Mouse (Mus musculus): ENCODE data around the gene Dnah1. TPM values are rescaled to one million over a fixed set of nuclear protein-coding genes. Genes with fewer than 3 reads are reported as not detected.
A peak's percentile ranks its signal among the peaks of the same experiment; 100 is the strongest.

Gene Dnah1
- polyA plus RNA-seq, 1 experiment, result 0.01 TPM

DNA sequence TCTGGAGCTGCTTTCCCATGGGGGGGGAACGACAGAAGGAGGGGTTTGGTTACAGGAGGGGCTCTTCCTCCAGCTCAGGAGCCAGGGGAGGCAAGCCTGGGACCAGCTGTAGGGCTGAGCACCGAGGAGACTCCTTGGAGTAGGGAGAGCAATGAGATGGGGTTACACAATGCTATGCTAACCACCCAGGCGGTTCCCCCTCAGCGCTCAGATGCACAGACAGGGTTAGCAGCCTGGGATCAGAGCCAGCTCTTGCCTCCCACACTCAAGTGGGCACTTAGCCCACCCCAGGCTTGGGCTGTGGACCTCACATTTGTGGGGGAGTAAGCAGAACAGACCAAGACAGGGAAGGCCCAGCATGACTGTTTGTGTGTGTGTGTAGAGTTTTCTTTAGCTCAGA lies 96.7 kb downstream of the Dnah1 start:
- no peak overlapping the region for H3K4me3 ChIP-seq (ENCODE audit: insufficient read depth, poor library complexity, severe bottlenecking)
- TF ChIP-seq FOSL1 (IDR thresholded peaks at IDR 0.05; ENCODE audit: insufficient read depth, low read length, poor library complexity, severe bottlenecking), result no peak
- TF ChIP-seq USF1 (IDR thresholded peaks at IDR 0.05; ENCODE audit: low read depth), result no peak
- TF ChIP-seq CEBPB (IDR thresholded peaks at IDR 0.05; ENCODE audit: low read depth), result no peak
- no peak for TF ChIP-seq MAX (IDR thresholded peaks at IDR 0.05)
- no peak for TF ChIP-seq MYOG (IDR thresholded peaks at IDR 0.05; ENCODE audit: control insufficient read depth, extremely low read depth, insufficient read length)
- TF ChIP-seq MYOD1 (IDR thresholded peaks at IDR 0.05; ENCODE audit: control insufficient read depth, insufficient read length, low read depth), result no peak
- no peak for TF ChIP-seq CTCF (IDR thresholded peaks at IDR 0.05; ENCODE audit: control insufficient read depth, insufficient read depth, insufficient read length)

GRCm38 (mm10) chr14:31217666-31218065 lies 106.0 kb downstream of the Dnah1 start, which contains the start of gene Sema3g:
TSS of gene Sema3g (plus strand) at chr14:31217860.
- no peak within 1 kb of the TSS for H3K4me3 ChIP-seq (ENCODE audit: insufficient read depth, poor library complexity, severe bottlenecking)
- H3ac ChIP-seq (ENCODE audit: control insufficient read depth, insufficient read length, low read depth), result peak within 1 kb of the TSS; percentile 50
- H3K79me3 ChIP-seq (ENCODE audit: low read depth), result no peaks in the 10 kb centered on the region
- no peaks in the 10 kb centered on the region for H3K36me3 ChIP-seq (ENCODE audit: control insufficient read depth, insufficient read depth)
- no peaks in the 10 kb centered on the region for H3K79me2 ChIP-seq (ENCODE audit: control insufficient read depth, insufficient read depth)
- peaks cover 9% of the 10 kb centered on the region for H3K27me3 ChIP-seq (ENCODE audit: control insufficient read depth, insufficient read depth, insufficient read length)
- no peak for TF ChIP-seq USF1 (IDR thresholded peaks at IDR 0.05; ENCODE audit: low read depth)
- TF ChIP-seq MYOG (IDR thresholded peaks at IDR 0.05; ENCODE audit: control insufficient read depth, extremely low read depth, insufficient read length), result no peak
- peak; percentile 66 for TF ChIP-seq CTCF (IDR thresholded peaks at IDR 0.05; ENCODE audit: control insufficient read depth, insufficient read depth, insufficient read length)
- TF ChIP-seq MAX (IDR thresholded peaks at IDR 0.05), result no peak

More for the DNA sequence above, 96.7 kb downstream of the Dnah1 start:
- H3K36me3 ChIP-seq (ENCODE audit: control insufficient read depth, insufficient read depth), result no peaks in the 10 kb centered on the region
- H3K27me3 ChIP-seq (ENCODE audit: control insufficient read depth, insufficient read depth, insufficient read length), result peaks cover 38% of the 10 kb centered on the region
- H3ac ChIP-seq (ENCODE audit: control insufficient read depth, insufficient read length, low read depth), result no peak overlapping the region
- H3K79me2 ChIP-seq (ENCODE audit: control insufficient read depth, insufficient read depth), result no peaks in the 10 kb centered on the region
- H3K79me3 ChIP-seq (ENCODE audit: low read depth), result no peaks in the 10 kb centered on the region

DNA sequence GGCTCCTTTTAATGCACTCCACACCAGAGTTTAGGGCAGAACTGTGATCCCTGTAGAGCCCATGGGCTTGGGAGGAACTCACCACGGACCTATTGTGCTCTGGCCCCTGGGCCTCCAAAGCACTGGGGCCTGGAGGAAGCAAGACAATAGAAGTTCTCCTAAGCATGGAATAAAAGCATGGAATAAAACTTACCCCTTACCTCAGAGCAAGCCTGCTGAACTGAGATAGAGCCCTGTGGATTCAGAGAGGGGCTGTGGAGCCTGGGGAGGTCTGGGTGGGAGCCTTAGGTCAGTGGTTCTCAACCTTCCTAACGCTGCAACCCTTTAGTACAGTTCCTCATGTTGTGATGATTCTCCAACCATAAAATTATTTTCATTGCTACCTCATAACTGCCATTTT lies 106.8 kb downstream of the Dnah1 start, which contains the start of gene Nisch:
Nisch (minus strand) TSS at position 101 of the 400 bp plus-strand sequence.
- TF ChIP-seq CTCF (IDR thresholded peaks at IDR 0.05; ENCODE audit: control insufficient read depth, insufficient read depth, insufficient read length), result no peak
- TF ChIP-seq MYOG (IDR thresholded peaks at IDR 0.05; ENCODE audit: control insufficient read depth, extremely low read depth, insufficient read length), result no peak
- TF ChIP-seq USF1 (IDR thresholded peaks at IDR 0.05; ENCODE audit: low read depth), result no peak
- no peak for TF ChIP-seq MAX (IDR thresholded peaks at IDR 0.05)
- TF ChIP-seq CEBPB (IDR thresholded peaks at IDR 0.05; ENCODE audit: low read depth), result no peak
- no peak for TF ChIP-seq FOSL1 (IDR thresholded peaks at IDR 0.05; ENCODE audit: insufficient read depth, low read length, poor library complexity, severe bottlenecking)
- TF ChIP-seq MYOD1 (IDR thresholded peaks at IDR 0.05; ENCODE audit: control insufficient read depth, insufficient read length, low read depth), result no peak
- H3K36me3 ChIP-seq (ENCODE audit: control insufficient read depth, insufficient read depth), result no peaks in the 10 kb centered on the region
- H3K79me3 ChIP-seq (ENCODE audit: low read depth), result no peaks in the 10 kb centered on the region
- peak within 1 kb of the TSS; percentile 50 for H3ac ChIP-seq (ENCODE audit: control insufficient read depth, insufficient read length, low read depth)
- H3K79me2 ChIP-seq (ENCODE audit: control insufficient read depth, insufficient read depth), result no peaks in the 10 kb centered on the region
- H3K27me3 ChIP-seq (ENCODE audit: control insufficient read depth, insufficient read depth, insufficient read length), result peaks cover 9% of the 10 kb centered on the region
- H3K4me3 ChIP-seq (ENCODE audit: insufficient read depth, poor library complexity, severe bottlenecking), result no peak within 1 kb of the TSS

DNA sequence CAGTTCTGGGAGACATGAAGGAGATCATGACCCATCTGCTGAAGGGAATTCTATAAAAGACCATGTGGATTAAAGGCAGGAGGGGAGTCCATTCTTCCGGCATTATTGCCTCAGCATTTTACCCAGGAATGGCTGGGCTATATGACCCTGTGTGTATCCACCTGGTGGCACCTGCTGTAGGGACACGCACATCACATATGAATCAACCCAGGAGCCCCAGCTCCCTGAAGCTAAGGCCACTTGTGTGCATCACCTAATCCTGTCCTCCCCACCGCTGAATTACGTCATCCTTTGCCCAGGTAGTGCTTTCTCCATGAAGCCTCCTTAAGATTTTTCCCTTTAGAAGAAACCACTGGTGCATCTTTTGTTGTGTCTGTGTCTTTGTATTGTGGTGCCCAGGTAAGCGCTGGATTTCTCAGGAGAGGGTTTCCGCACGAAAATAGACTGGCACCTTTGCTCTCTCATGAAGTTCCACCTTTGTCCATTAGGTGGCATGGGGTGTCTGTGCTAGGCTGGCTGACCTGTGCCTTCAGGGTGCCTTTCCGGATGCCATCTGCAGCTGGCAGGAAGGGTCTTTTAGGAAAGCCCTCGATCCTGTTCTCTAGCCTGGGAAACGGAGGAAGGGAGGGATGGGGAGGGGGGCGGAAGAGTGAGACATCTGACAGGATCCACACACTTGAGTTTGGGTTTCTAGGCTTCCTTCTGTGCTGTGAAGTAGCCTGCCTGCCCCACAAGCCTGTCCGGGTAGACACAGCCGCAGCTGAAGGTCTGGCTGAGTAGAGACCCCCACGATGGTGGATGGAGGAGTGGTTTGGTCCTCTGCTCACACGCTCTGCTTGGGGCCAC lies 108.3 kb downstream of the Dnah1 start:
- Histone ChIP-seq H3K79me3 (ENCODE audit: low read depth) (no peaks in the 10 kb centered on the region), H3K4me3 (ENCODE audit: insufficient read depth, poor library complexity, severe bottlenecking) (no peak overlapping the region), H3K36me3 (ENCODE audit: control insufficient read depth, insufficient read depth) (peaks cover 3% of the 10 kb centered on the region), H3ac (ENCODE audit: control insufficient read depth, insufficient read length, low read depth) (peak overlapping the region; percentile 3), H3K79me2 (ENCODE audit: control insufficient read depth, insufficient read depth) (no peaks in the 10 kb centered on the region), H3K27me3 (ENCODE audit: control insufficient read depth, insufficient read depth, insufficient read length) (peaks cover under 1% of the 10 kb centered on the region)
- TF ChIP-seq CEBPB (IDR thresholded peaks at IDR 0.05; ENCODE audit: low read depth) (no peak), USF1 (IDR thresholded peaks at IDR 0.05; ENCODE audit: low read depth) (no peak), CTCF (IDR thresholded peaks at IDR 0.05; ENCODE audit: control insufficient read depth, insufficient read depth, insufficient read length) (peak; percentile 47)

GRCm38 (mm10) chr14:31214684-31215083 lies 109.0 kb downstream of the Dnah1 start:
- Histone ChIP-seq H3K79me2 (ENCODE audit: control insufficient read depth, insufficient read depth) (no peaks in the 10 kb centered on the region), H3K36me3 (ENCODE audit: control insufficient read depth, insufficient read depth) (peaks cover 6% of the 10 kb centered on the region), H3K79me3 (ENCODE audit: low read depth) (no peaks in the 10 kb centered on the region), H3K4me3 (ENCODE audit: insufficient read depth, poor library complexity, severe bottlenecking) (no peak overlapping the region), H3K27me3 (ENCODE audit: control insufficient read depth, insufficient read depth, insufficient read length) (no peaks in the 10 kb centered on the region), H3ac (ENCODE audit: control insufficient read depth, insufficient read length, low read depth) (no peak overlapping the region)
- no peak for TF ChIP-seq MYOG (IDR thresholded peaks at IDR 0.05; ENCODE audit: control insufficient read depth, extremely low read depth, insufficient read length)

DNA sequence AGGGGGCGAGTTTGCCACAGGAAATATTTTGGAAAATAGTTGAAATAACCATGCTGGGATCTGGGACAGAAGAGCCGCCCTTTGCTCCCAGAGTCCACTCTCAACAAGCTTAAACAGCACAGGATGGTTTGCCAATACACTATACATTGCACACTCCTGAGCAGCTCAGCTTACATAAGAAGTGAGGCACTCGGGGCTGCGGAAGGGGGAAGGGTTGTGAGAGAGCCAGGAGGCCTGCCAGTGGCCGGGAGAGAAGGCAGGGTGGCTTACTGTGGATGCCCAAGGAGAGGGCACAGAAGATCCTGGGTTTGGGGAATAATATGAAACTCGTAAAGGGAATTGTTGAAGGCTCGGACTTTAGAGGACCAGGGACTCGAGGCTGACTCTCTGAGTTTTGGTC lies 109.8 kb downstream of the Dnah1 start:
- Histone ChIP-seq H3K79me2 (ENCODE audit: control insufficient read depth, insufficient read depth) (no peaks in the 10 kb centered on the region), H3K27me3 (ENCODE audit: control insufficient read depth, insufficient read depth, insufficient read length) (no peaks in the 10 kb centered on the region), H3ac (ENCODE audit: control insufficient read depth, insufficient read length, low read depth) (no peak overlapping the region), H3K4me3 (ENCODE audit: insufficient read depth, poor library complexity, severe bottlenecking) (no peak overlapping the region), H3K36me3 (ENCODE audit: control insufficient read depth, insufficient read depth) (peaks cover 6% of the 10 kb centered on the region), H3K79me3 (ENCODE audit: low read depth) (no peaks in the 10 kb centered on the region)
- TF ChIP-seq MAX (IDR thresholded peaks at IDR 0.05) (no peak), MYOD1 (IDR thresholded peaks at IDR 0.05; ENCODE audit: control insufficient read depth, insufficient read length, low read depth) (no peak), CTCF (IDR thresholded peaks at IDR 0.05; ENCODE audit: control insufficient read depth, insufficient read depth, insufficient read length) (no peak), CEBPB (IDR thresholded peaks at IDR 0.05; ENCODE audit: low read depth) (no peak), FOSL1 (IDR thresholded peaks at IDR 0.05; ENCODE audit: insufficient read depth, low read length, poor library complexity, severe bottlenecking) (no peak), USF1 (IDR thresholded peaks at IDR 0.05; ENCODE audit: low read depth) (no peak)
